Mouse (Mus musculus) spleen, adult 2 months (tissue): Measurements from ENCODE around the gene Ube2t.

Experiments
- CTCF ChIP-seq: fragments of 200-500 bp; IDR thresholded peaks from 2 replicates; pipeline ENCODE4 v1.5.1; 2011; ENCODE audit warnings: mild to moderate bottlenecking, inconsistent platforms; ENCODE audit not compliant: insufficient read depth, insufficient read length, insufficient replicate concordance; ENCODE audit errors: extremely low read depth
- POLR2A ChIP-seq: fragments of 200-500 bp; IDR thresholded peaks from 2 replicates; pipeline ENCODE4 v1.6.1; 2011; ENCODE audit warnings: low read depth, low read length, inconsistent platforms

- TF ChIP-seq POLR2A (no peak), CTCF (no peak)
Observed at GRCm38 (mm10) chr1:135016907-135017655, 54.7 kb downstream of the Ube2t start.
